Mouse (Mus musculus) liver, embryonic 16.5 days (tissue): ENCODE measurements around the gene 1700061G19Rik. TPM values are rescaled to one million over a fixed set of nuclear protein-coding genes. Genes with fewer than 3 reads are reported as not detected.

Experiments used
- ATAC-seq: fragments of 200-750 bp; cut with Nextera tagmentation; 2 replicates; pipeline ENCODE4 v1.8.0; 2017; ENCODE audit warnings: low read depth, mild to moderate bottlenecking, moderate number of reproducible peaks, moderate library complexity
- H3K27ac ChIP-seq: fragments of 300-500 bp; sonication (generic); 2 replicates; pipeline ENCODE4 v1.5.1; 2014; ENCODE audit warnings: mild to moderate bottlenecking, low read length
- H3K27me3 ChIP-seq: fragments of 300-500 bp; sonication (generic); 2 replicates; pipeline ENCODE4 v1.6.1; 2014; ENCODE audit warnings: low read depth, low read length, mixed read lengths; ENCODE audit not compliant: control insufficient read depth, insufficient read depth
- H3K36me3 ChIP-seq: fragments of 300-500 bp; sonication (generic); 2 replicates; pipeline ENCODE4 v1.6.1; 2014; ENCODE audit warnings: mild to moderate bottlenecking; ENCODE audit not compliant: control insufficient read depth, insufficient read depth
- H3K4me1 ChIP-seq: fragments of 300-500 bp; sonication (generic); 2 replicates; pipeline ENCODE4 v1.6.1; 2014; ENCODE audit warnings: low read depth, low read length, mixed read lengths; ENCODE audit not compliant: control insufficient read depth
- H3K4me2 ChIP-seq: fragments of 300-500 bp; sonication (generic); 2 replicates; pipeline ENCODE4 v1.6.1; 2014; ENCODE audit warnings: low read depth, low read length, mixed read lengths
- H3K4me3 ChIP-seq: fragments of 300-500 bp; sonication (generic); 2 replicates; pipeline ENCODE4 v1.5.1; 2014; ENCODE audit warnings: low read depth, mild to moderate bottlenecking, low read length
- H3K9ac ChIP-seq: fragments of 300-500 bp; sonication (generic); 2 replicates; pipeline ENCODE4 v1.6.1; 2014; ENCODE audit warnings: low read depth, low read length
- H3K9me3 ChIP-seq: fragments of 300-500 bp; sonication (generic); replicated peaks from 2 replicates; pipeline ENCODE4 v1.6.1; 2016; ENCODE audit warnings: low read length; ENCODE audit not compliant: control insufficient read depth
- WGBS: fragments of 180-500 bp; shearing (Covaris S2); extraction: QIAGEN DNeasy Blood & Tissue Kit; methylation state at CpG from one replicate; pipeline ENCODE4 v1.1.7; 2014; ENCODE audit not compliant: insufficient replicate concordance; 5-methylcytosine and 5-hydroxymethylcytosine counted together
- polyA plus RNA-seq: library from polyadenylated mRNA; unstranded; fragments of >200 nt; fragmentation: Nextera tagmentation; extraction: Ambion mirVana; gene quantifications from 2 replicates; pipeline ENCODE4 v1.2.1, GENCODE M21; 2015

Gene 1700061G19Rik
- polyA plus RNA-seq, 1 experiment from 2014 or later = 0.02 TPM

GRCm38 (mm10) chr17:56861197-56861596 is 14.1 kb upstream of the 1700061G19Rik start:
- H3K9me3 ChIP-seq = no peaks in the 10 kb centered on the region; the same call in 1 of the 2 replicates
- H3K9ac ChIP-seq = no peak overlapping the region
- no peaks in the 10 kb centered on the region for H3K27me3 ChIP-seq
- no peak overlapping the region for H3K4me3 ChIP-seq
- peak; percentile 60 for ATAC-seq
- 5% methylated on average over 3 of the region's 3 CpGs for WGBS
- H3K36me3 ChIP-seq = no peaks in the 10 kb centered on the region
- H3K4me1 ChIP-seq = no peaks in the 10 kb centered on the region; the same call in 1 of the 2 replicates
- no peak overlapping the region for H3K4me2 ChIP-seq
- no peak overlapping the region for H3K27ac ChIP-seq

DNA sequence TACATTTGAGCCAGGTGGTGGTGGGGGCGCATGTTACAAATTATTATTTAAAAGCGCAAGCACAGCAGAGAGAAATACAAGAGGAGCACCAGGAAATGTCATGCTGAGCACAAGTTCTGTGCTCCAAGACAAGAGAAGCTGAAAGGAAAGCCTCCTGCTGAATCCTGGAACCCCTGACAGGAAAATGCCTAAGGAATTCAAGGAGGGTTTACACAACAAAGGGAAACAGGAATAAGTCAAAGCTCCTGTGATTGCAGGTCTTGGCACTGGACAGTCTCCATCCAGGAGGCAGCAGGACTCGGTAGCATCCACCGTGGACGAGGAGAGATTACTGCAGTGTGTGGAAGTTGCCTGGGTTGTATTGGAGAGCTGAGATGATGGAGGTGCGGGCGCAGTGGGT is 9.2 kb upstream of the 1700061G19Rik start:
- no peak overlapping the region for H3K27ac ChIP-seq
- no peaks in the 10 kb centered on the region; the same call in 1 of the 2 replicates for H3K4me1 ChIP-seq
- ATAC-seq = no peak
- no peaks in the 10 kb centered on the region for H3K36me3 ChIP-seq
- no peak overlapping the region for H3K9ac ChIP-seq
- H3K4me2 ChIP-seq = no peak overlapping the region
- H3K27me3 ChIP-seq = no peaks in the 10 kb centered on the region
- WGBS = 82% methylated on average over 7 of the region's 7 CpGs
- H3K4me3 ChIP-seq = no peak overlapping the region
- no peaks in the 10 kb centered on the region; the same call in 1 of the 2 replicates for H3K9me3 ChIP-seq

DNA sequence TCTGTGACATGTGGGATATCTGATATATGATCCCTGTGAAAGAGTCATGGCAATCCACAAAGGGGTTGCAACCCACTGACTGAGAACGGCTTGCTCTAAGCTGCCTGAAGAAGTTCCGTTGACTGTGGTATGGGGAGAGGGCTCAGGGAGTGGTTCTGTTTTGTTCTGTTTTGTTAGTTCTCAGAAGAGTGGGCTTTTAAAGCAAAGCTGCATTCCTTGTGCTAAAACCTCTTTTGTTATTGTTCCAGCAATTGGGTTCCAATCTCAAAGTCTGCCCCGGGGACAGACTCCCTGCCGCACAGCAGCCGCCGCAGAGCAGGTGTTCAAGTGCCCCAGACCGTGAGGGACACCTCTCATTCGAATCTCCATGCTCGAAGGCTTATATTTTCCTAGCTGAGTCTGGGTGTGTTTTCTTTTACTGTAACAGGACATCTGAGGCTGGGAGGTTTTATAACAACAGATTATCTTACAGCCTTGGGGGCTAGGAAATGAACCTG is 5.7 kb upstream of the 1700061G19Rik start:
- 83% methylated on average over 9 of the region's 9 CpGs for WGBS

DNA sequence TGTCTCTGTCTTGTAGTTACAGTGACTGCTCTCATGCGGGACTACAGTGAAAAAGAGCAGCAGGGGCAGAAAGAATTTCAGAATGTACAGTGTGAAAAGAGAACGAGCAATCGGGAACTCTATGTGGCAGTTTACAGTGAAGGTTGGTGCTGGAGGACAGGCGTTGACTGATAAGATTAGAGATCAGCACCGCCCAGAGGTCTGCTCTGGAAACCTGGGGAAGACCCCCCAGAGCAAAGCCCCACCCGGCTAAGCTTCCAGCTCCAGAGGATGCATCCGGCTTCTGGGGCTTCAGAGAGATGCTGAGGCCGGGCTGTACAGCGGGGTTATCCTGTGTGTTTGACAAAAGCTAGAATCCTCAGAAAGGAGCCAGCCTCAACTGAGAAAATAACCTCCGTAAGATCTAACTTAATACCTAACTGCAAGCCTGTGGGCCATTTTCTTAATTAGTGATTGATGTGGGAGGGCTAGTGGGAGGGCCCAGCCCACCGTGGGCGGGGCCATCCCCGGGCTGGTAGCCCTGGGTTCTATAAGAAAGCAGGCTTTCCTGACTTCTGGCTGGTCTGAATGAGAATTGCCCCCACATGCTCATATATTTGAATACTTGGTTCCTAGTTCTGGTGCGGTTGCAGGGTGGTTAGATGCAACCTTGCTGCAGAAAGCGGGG is 4.9 kb upstream of the 1700061G19Rik start:
- Histone ChIP-seq H3K9ac (no peak overlapping the region), H3K27me3 (no peaks in the 10 kb centered on the region), H3K4me2 (no peak overlapping the region), H3K27ac (no peak overlapping the region), H3K4me1 (no peaks in the 10 kb centered on the region), H3K4me3 (no peak overlapping the region), H3K36me3 (no peaks in the 10 kb centered on the region), H3K9me3 (no peaks in the 10 kb centered on the region; the same call in 1 of the 2 replicates)
- no peak for ATAC-seq
- WGBS = 47% methylated on average over 15 of the region's 15 CpGs

More for the DNA sequence above, 5.7 kb upstream of the 1700061G19Rik start:
- H3K4me2 ChIP-seq = no peak overlapping the region
- ATAC-seq = no peak
- no peaks in the 10 kb centered on the region; the same call in 1 of the 2 replicates for H3K9me3 ChIP-seq
- H3K27me3 ChIP-seq = no peaks in the 10 kb centered on the region
- no peak overlapping the region for H3K9ac ChIP-seq
- H3K36me3 ChIP-seq = no peaks in the 10 kb centered on the region
- no peaks in the 10 kb centered on the region for H3K4me1 ChIP-seq
- no peak overlapping the region for H3K27ac ChIP-seq
- no peak overlapping the region for H3K4me3 ChIP-seq

DNA sequence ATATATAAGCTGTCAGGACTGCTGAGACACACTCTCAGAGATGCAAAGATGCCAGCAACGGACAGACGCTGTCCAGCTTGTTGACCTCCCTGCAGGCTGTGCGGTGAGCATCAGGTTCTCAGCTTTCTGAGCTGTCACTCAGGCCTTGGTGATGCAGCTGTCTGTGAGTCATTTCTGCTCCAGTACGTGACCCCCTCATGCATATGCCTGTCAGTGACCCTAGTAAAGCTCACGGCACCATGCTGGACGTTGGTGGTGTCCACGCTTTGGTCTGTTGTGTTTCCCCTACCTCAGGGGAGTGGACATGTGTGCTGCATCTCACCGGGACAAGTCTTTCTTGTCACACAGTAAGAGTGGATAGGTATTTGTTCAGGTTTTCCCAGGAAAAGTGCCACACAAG is 3.5 kb upstream of the 1700061G19Rik start:
- no peak for ATAC-seq
- H3K4me2 ChIP-seq = no peak overlapping the region
- no peak overlapping the region for H3K9ac ChIP-seq
- H3K27ac ChIP-seq = no peak overlapping the region
- no peaks in the 10 kb centered on the region for H3K4me1 ChIP-seq
- 67% methylated on average over 8 of the region's 8 CpGs for WGBS
- H3K36me3 ChIP-seq = no peaks in the 10 kb centered on the region
- no peaks in the 10 kb centered on the region for H3K27me3 ChIP-seq
- no peaks in the 10 kb centered on the region for H3K9me3 ChIP-seq
- H3K4me3 ChIP-seq = no peak overlapping the region

- no peak overlapping the region for H3K27ac ChIP-seq
- no peak overlapping the region for H3K4me2 ChIP-seq
- no peak for ATAC-seq
- WGBS = 51% methylated on average over 7 of the region's 7 CpGs
- H3K4me3 ChIP-seq = no peak overlapping the region
- no peaks in the 10 kb centered on the region for H3K9me3 ChIP-seq
- no peaks in the 10 kb centered on the region for H3K27me3 ChIP-seq
- H3K4me1 ChIP-seq = no peaks in the 10 kb centered on the region
- H3K9ac ChIP-seq = no peak overlapping the region
- H3K36me3 ChIP-seq = no peaks in the 10 kb centered on the region
These were observed 2.8 kb upstream of the 1700061G19Rik start for GRCm38 (mm10) chr17:56872512-56872911.

DNA sequence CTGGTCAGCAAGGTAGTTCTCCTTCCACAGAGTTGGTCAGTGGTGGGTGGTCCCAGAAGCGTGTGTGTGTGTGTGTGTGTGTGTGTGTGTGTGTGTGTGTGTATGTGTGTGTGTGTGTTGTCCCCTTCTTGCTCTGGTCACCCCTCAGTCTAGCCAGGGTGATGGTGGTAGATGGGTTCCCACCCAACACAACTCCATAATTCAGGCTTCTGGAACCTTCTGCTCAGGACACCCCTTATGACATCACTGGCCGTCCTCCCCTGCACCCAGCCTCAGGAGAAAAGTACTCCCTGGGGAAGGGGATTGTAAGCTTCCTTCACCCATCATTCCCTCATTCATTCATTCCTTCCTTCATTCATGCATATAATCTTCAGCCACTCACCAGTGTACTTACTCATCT is 1.0 kb upstream of the 1700061G19Rik start, which contains the start of gene Acsbg2:
Gene Acsbg2, minus strand, starts transcription at position 211 of the 400 bp plus-strand sequence.
- no peaks in the 10 kb centered on the region for H3K36me3 ChIP-seq
- WGBS = 75% methylated on average over 2 of the region's 2 CpGs
- no peak within 1 kb of the TSS for H3K9ac ChIP-seq
- H3K4me2 ChIP-seq = no peak within 1 kb of the TSS
- no peaks in the 10 kb centered on the region for H3K27me3 ChIP-seq
- no peak within 1 kb of the TSS for H3K4me3 ChIP-seq
- ATAC-seq = no peak
- H3K9me3 ChIP-seq = no peaks in the 10 kb centered on the region
- no peak within 1 kb of the TSS for H3K27ac ChIP-seq
- no peaks in the 10 kb centered on the region for H3K4me1 ChIP-seq

DNA sequence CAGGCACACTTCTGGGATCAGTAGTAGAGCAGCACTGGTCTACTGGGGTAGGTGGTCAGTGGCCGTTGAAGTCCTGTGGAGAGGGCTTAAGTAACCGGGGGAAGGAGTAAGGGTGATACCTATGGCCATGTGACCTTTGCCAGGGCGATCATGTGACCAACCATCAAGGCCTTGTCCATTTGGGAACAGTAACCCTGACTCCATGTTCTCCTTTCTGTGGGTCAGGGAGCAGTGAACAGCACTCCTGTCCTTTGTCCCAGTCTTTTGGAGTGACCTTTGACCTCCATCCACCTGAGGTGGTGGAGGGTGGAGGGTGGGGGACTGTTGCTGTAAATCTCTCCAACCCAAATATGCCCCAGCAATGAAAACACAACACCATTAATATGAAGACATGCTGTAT is 1.2 kb downstream of the 1700061G19Rik start:
- ATAC-seq = no peak
- H3K36me3 ChIP-seq = no peaks in the 10 kb centered on the region
- no peaks in the 10 kb centered on the region for H3K4me1 ChIP-seq
- no peak overlapping the region for H3K27ac ChIP-seq
- no peaks in the 10 kb centered on the region for H3K9me3 ChIP-seq
- H3K4me3 ChIP-seq = no peak overlapping the region
- no peak overlapping the region for H3K4me2 ChIP-seq
- H3K9ac ChIP-seq = no peak overlapping the region
- WGBS = 67% methylated on average over 3 of the region's 3 CpGs
- no peaks in the 10 kb centered on the region for H3K27me3 ChIP-seq

GRCm38 (mm10) chr17:56876981-56877380 is 1.7 kb downstream of the 1700061G19Rik start:
- Histone ChIP-seq H3K4me1 (no peaks in the 10 kb centered on the region), H3K27me3 (no peaks in the 10 kb centered on the region), H3K36me3 (no peaks in the 10 kb centered on the region), H3K9ac (no peak overlapping the region), H3K4me3 (no peak overlapping the region), H3K27ac (no peak overlapping the region), H3K4me2 (no peak overlapping the region), H3K9me3 (no peaks in the 10 kb centered on the region)
- WGBS = 52% methylated on average over 8 of the region's 8 CpGs
- ATAC-seq = no peak
